Mouse (Mus musculus) intestine, embryonic 15.5 days (tissue): ENCODE data around the gene Gal3st1. TPM values are rescaled to one million over a fixed set of nuclear protein-coding genes. Genes with fewer than 3 reads are reported as not detected.

Experiments used
- ATAC-seq: fragments of 200-750 bp; cut with Nextera tagmentation; 2 replicates; pipeline ENCODE4 v1.8.0; 2017; ENCODE audit warnings: moderate TSS enrichment, moderate library complexity
- H3K27ac ChIP-seq: fragments of 300-500 bp; sonication (generic); 2 replicates; pipeline ENCODE4 v1.5.1; 2015; ENCODE audit warnings: mild to moderate bottlenecking, inconsistent platforms
- H3K27me3 ChIP-seq: fragments of 300-500 bp; sonication (generic); replicated peaks from 2 replicates; pipeline ENCODE4 v1.6.1; 2015; ENCODE audit warnings: inconsistent platforms
- H3K36me3 ChIP-seq: fragments of 300-500 bp; sonication (generic); 2 replicates; pipeline ENCODE4 v1.6.1; 2015; ENCODE audit warnings: inconsistent platforms
- H3K4me1 ChIP-seq: fragments of 300-500 bp; sonication (generic); replicated peaks from 2 replicates; pipeline ENCODE4 v1.6.1; 2015; ENCODE audit warnings: inconsistent platforms
- H3K4me2 ChIP-seq: fragments of 300-500 bp; sonication (generic); replicated peaks from 2 replicates; pipeline ENCODE4 v1.6.1; 2015; ENCODE audit warnings: mild to moderate bottlenecking, inconsistent platforms
- H3K4me3 ChIP-seq: fragments of 300-500 bp; sonication (generic); replicated peaks from 2 replicates; pipeline ENCODE4 v1.5.1; 2015; ENCODE audit warnings: inconsistent platforms
- H3K9ac ChIP-seq: fragments of 300-500 bp; sonication (generic); 2 replicates; pipeline ENCODE4 v1.6.1; 2015; ENCODE audit warnings: inconsistent platforms
- H3K9me3 ChIP-seq: fragments of 300-500 bp; sonication (generic); 2 replicates; pipeline ENCODE4 v1.6.1; 2016; ENCODE audit warnings: inconsistent platforms
- WGBS: fragments of 180-500 bp; shearing (Covaris S2); methylation state at CpG from one replicate; pipeline ENCODE4 v1.1.7; 2015; 5-methylcytosine and 5-hydroxymethylcytosine counted together
- polyA plus RNA-seq: library from polyadenylated mRNA; unstranded; fragments of >200 nt; fragmentation: Nextera tagmentation; extraction: Ambion mirVana; gene quantifications from 2 replicates; pipeline ENCODE4 v1.2.1, GENCODE M21; 2015

The Gal3st1 gene
- polyA plus RNA-seq, 1 experiment from 2014 or later, result 26.0 TPM

DNA sequence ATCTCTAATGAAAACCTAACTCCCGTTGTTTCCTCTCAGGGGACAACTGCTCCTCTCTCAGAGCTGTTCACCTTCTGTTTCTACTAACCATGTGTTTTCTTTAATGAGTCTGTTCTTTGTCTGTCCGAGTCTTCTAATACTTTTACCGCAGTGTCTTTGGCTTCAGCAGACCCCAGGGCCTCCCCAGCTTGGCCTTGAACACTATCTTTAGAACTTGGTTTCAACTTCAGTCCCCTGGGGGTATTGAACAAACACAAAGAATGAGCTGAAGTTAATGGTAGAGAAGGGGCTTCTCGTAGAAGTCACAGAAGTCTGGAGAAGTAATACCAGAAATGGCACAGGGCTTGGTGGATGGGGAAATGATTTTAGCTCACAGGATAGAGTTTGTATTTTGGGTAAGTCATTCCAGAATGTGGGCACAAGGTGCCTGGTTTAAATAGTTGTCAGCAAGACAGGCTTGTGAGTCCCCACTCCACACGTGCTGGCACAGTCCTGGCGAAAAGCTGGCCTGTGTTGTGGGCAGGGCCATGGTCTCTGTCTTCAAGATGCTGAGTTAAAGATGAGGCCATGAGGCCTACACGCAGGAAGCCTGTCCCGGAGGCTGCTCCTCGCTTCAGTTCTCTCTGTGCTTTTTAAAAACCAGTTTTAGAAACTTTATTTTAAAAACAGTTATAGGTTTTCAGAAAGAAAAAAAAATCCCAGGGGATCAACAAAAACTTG, 53.1 kb downstream of the Gal3st1 start:
- H3K9ac ChIP-seq, result no peak overlapping the region
- H3K4me1 ChIP-seq, result 0 out of 2 replicates have a peak, but pooled peaks cover 3% of the 10 kb centered on the region
- H3K27ac ChIP-seq, result no peak overlapping the region
- no peaks in the 10 kb centered on the region for H3K36me3 ChIP-seq
- no peak overlapping the region for H3K4me2 ChIP-seq
- WGBS, result 68% methylated on average over 9 of the region's 9 CpGs
- ATAC-seq, result no peak
- H3K27me3 ChIP-seq, result no peaks in the 10 kb centered on the region
- no peak overlapping the region for H3K4me3 ChIP-seq
- H3K9me3 ChIP-seq, result no peaks in the 10 kb centered on the region

GRCm38 (mm10) chr11:4039951-4040350, 56.5 kb downstream of the Gal3st1 start:
- WGBS, result 93% methylated on average over 4 of the region's 4 CpGs
- ATAC-seq, result no peak

GRCm38 (mm10) chr11:4041123-4041625, 57.7 kb downstream of the Gal3st1 start:
- no peak for ATAC-seq
- Histone ChIP-seq H3K27ac (no peak overlapping the region), H3K9ac (no peak overlapping the region), H3K27me3 (no peaks in the 10 kb centered on the region), H3K4me2 (no peak overlapping the region), H3K36me3 (no peaks in the 10 kb centered on the region), H3K9me3 (no peaks in the 10 kb centered on the region), H3K4me1 (no peaks in the 10 kb centered on the region), H3K4me3 (no peak overlapping the region)
- 77% methylated on average over 6 of the region's 6 CpGs for WGBS

More at GRCm38 (mm10) chr11:4039951-4040350, 56.5 kb downstream of the Gal3st1 start:
- H3K9me3 ChIP-seq, result no peaks in the 10 kb centered on the region
- no peak overlapping the region for H3K4me2 ChIP-seq
- H3K4me1 ChIP-seq, result 0 out of 2 replicates have a peak, but pooled peaks cover 3% of the 10 kb centered on the region
- H3K27me3 ChIP-seq, result no peaks in the 10 kb centered on the region
- H3K27ac ChIP-seq, result no peak overlapping the region
- no peak overlapping the region for H3K9ac ChIP-seq
- H3K36me3 ChIP-seq, result no peaks in the 10 kb centered on the region
- H3K4me3 ChIP-seq, result no peak overlapping the region

GRCm38 (mm10) chr11:4043081-4043480, 59.6 kb downstream of the Gal3st1 start:
- no peak overlapping the region for H3K9ac ChIP-seq
- H3K4me1 ChIP-seq, result no peaks in the 10 kb centered on the region
- no peaks in the 10 kb centered on the region for H3K9me3 ChIP-seq
- H3K27ac ChIP-seq, result no peak overlapping the region
- H3K4me2 ChIP-seq, result no peak overlapping the region
- no peak overlapping the region for H3K4me3 ChIP-seq
- no peaks in the 10 kb centered on the region for H3K36me3 ChIP-seq
- WGBS, result 92% methylated on average over 7 of the region's 7 CpGs
- no peak for ATAC-seq
- H3K27me3 ChIP-seq, result no peaks in the 10 kb centered on the region

DNA sequence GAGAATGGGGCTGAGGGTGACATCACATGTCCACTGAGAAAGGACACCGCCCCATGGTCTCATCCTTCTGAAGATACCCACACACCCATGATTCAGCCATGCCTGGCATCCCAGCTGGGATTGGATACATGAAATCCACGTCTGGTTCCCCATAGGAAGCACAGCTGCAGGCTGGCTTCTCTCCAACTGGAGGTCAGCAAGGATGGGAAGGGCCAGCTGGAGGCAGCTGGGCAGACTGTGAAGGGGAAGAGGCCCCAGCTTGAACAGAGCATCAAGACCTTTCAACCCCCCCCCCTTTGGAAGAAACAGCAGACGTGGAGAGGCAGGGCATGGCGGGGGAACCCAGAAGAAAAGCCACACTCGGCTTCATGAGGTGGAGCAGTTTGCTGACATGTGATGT, 63.1 kb downstream of the Gal3st1 start:
- no peak overlapping the region for H3K4me3 ChIP-seq
- 0 out of 2 replicates have a peak, but pooled peaks have one; percentile 43 for ATAC-seq
- H3K36me3 ChIP-seq, result no peaks in the 10 kb centered on the region
- no peak overlapping the region for H3K27ac ChIP-seq
- no peak overlapping the region for H3K9ac ChIP-seq
- H3K4me1 ChIP-seq, result no peaks in the 10 kb centered on the region
- no peaks in the 10 kb centered on the region for H3K9me3 ChIP-seq
- H3K27me3 ChIP-seq, result no peaks in the 10 kb centered on the region
- H3K4me2 ChIP-seq, result no peak overlapping the region
- WGBS, result 46% methylated on average over 5 of the region's 5 CpGs

DNA sequence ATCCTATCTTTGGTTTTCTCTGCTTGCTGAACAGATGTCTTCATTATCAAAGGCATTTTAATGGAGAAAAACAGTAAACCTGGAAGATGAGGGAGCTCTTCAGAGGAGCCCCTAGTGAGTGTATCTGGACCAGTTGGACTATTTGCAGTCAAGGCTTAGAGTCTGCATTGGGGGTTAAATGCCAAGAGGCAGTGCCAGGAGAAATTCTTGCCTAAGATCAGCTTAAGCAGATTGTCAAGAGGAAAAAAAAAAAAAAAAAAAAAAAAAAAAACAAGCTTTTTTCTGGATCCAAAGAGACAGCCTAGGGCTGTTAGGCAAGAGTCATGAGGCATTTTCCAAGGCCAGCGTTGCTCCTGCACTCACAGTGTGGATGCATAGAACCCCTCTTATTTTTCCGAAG, 64.3 kb downstream of the Gal3st1 start:
- Histone ChIP-seq H3K4me2 (no peak overlapping the region), H3K9me3 (no peaks in the 10 kb centered on the region), H3K27me3 (no peaks in the 10 kb centered on the region), H3K9ac (no peak overlapping the region), H3K4me1 (no peaks in the 10 kb centered on the region), H3K27ac (no peak overlapping the region), H3K4me3 (no peak overlapping the region), H3K36me3 (no peaks in the 10 kb centered on the region)
- no peak for ATAC-seq
- WGBS, result 93% methylated on average over 2 of the region's 2 CpGs

GRCm38 (mm10) chr11:4048438-4048837, 65.0 kb downstream of the Gal3st1 start:
- WGBS, result 91% methylated on average over 6 of the region's 6 CpGs
- Histone ChIP-seq H3K4me3 (no peak overlapping the region), H3K4me1 (no peaks in the 10 kb centered on the region), H3K4me2 (no peak overlapping the region), H3K9ac (no peak overlapping the region), H3K9me3 (no peaks in the 10 kb centered on the region), H3K27ac (no peak overlapping the region), H3K27me3 (no peaks in the 10 kb centered on the region), H3K36me3 (no peaks in the 10 kb centered on the region)
- ATAC-seq, result no peak

Other genes starting within 250 kb of the Gal3st1 start
- 0.50 and 1.1 TPM in 2 replicates for gene Osbp2, start 119.7 kb upstream of the Gal3st1 start, polyA plus RNA-seq
- gene 4921536K21Rik, start 88.5 kb upstream of the Gal3st1 start, polyA plus RNA-seq, result 0.27 and 0.29 TPM in 2 replicates
- gene Dusp18, start 88.4 kb upstream of the Gal3st1 start, polyA plus RNA-seq, result 6.4 and 7.0 TPM in 2 replicates
- 3.2 and 3.4 TPM in 2 replicates for gene Slc35e4, start 69.0 kb upstream of the Gal3st1 start, polyA plus RNA-seq
- 57.5 and 63.7 TPM in 2 replicates for gene Tcn2, start 51.5 kb upstream of the Gal3st1 start, polyA plus RNA-seq
- 81.3 and 84.1 TPM in 2 replicates for gene Pes1, start 19.7 kb upstream of the Gal3st1 start, polyA plus RNA-seq
- not detected in 2 replicates for gene 4930556J24Rik, start 6.9 kb upstream of the Gal3st1 start, polyA plus RNA-seq
- gene Sec14l4, start 47.8 kb downstream of the Gal3st1 start, polyA plus RNA-seq, result 0.52 and 0.63 TPM in 2 replicates
- gene Sec14l3, start 81.2 kb downstream of the Gal3st1 start, polyA plus RNA-seq, result not detected in 2 replicates
- gene Mtfp1, start 111.8 kb downstream of the Gal3st1 start, polyA plus RNA-seq, result 32.2 and 37.0 TPM in 2 replicates
- 1.4 and 1.7 TPM in 2 replicates for gene Sec14l2, start 139.8 kb downstream of the Gal3st1 start, polyA plus RNA-seq
- 20.2 and 21.8 TPM in 2 replicates for gene Rnf215, start 151.6 kb downstream of the Gal3st1 start, polyA plus RNA-seq
- gene Ccdc157, start 176.7 kb downstream of the Gal3st1 start, polyA plus RNA-seq, result 3.7 and 3.8 TPM in 2 replicates
- 43.8 and 47.1 TPM in 2 replicates for gene Sf3a1, start 176.7 kb downstream of the Gal3st1 start, polyA plus RNA-seq
- gene Tbc1d10a, start 203.2 kb downstream of the Gal3st1 start, polyA plus RNA-seq, result 32.3 and 32.4 TPM in 2 replicates
- 3.1 and 4.5 TPM in 2 replicates for gene Castor1, start 234.6 kb downstream of the Gal3st1 start, polyA plus RNA-seq